Mouse (Mus musculus): ENCODE results near the gene Zcchc9.
A peak's percentile ranks its signal among the peaks of the same experiment; 100 is the strongest.
"Not testable (repeated sequence)": the region's sequence is repeated elsewhere in the genome, so short reads cannot be mapped to it uniquely, and the experiment has no call there.

Gene Zcchc9

GRCm38 (mm10) chr13:91807155-91807839 lies at the start of gene Zcchc9:
Gene Zcchc9, minus strand, starts transcription at chr13:91807705.
- DNase-seq (ENCODE audit: low read depth, low spot score), result peak; percentile 94

- no peak for DNase-seq (ENCODE audit: low read depth, low spot score)
Observed at GRCm38 (mm10) chr13:91854412-91854811, 46.9 kb upstream of the Zcchc9 start.

- no peak for DNase-seq (ENCODE audit: low read depth, low spot score)
Observed at GRCm38 (mm10) chr13:91827876-91828275, 20.4 kb upstream of the Zcchc9 start.

GRCm38 (mm10) chr13:91826066-91826465 lies 18.6 kb upstream of the Zcchc9 start:
- DNase-seq (ENCODE audit: low read depth, low spot score), result no peak

- DNase-seq (ENCODE audit: low read depth, low spot score), result no peak
Observed at GRCm38 (mm10) chr13:91824845-91825550, 17.5 kb upstream of the Zcchc9 start.

GRCm38 (mm10) chr13:91823735-91824134 lies 16.2 kb upstream of the Zcchc9 start:
- no peak for DNase-seq (ENCODE audit: low read depth, low spot score)

GRCm38 (mm10) chr13:91814670-91815069 lies 7.2 kb upstream of the Zcchc9 start:
- peak; percentile 18 for DNase-seq (ENCODE audit: low read depth, low spot score)

- peak; percentile 31 for DNase-seq (ENCODE audit: low read depth, low spot score)
Observed at GRCm38 (mm10) chr13:91809476-91809875, 2.0 kb upstream of the Zcchc9 start.

- DNase-seq (ENCODE audit: low read depth, low spot score), result peak; percentile 34
Observed at GRCm38 (mm10) chr13:91807874-91808575, 520 bp upstream of the Zcchc9 start.

GRCm38 (mm10) chr13:91801726-91802125 lies 5.8 kb downstream of the Zcchc9 start:
- no peak for DNase-seq (ENCODE audit: low read depth, low spot score)

GRCm38 (mm10) chr13:91797442-91797841 lies 10.1 kb downstream of the Zcchc9 start:
- no peak for DNase-seq (ENCODE audit: low read depth, low spot score)

- no peak for DNase-seq (ENCODE audit: low read depth, low spot score)
Observed at GRCm38 (mm10) chr13:91796916-91797315, 10.6 kb downstream of the Zcchc9 start.

- DNase-seq (ENCODE audit: low read depth, low spot score), result peak; percentile 54
Observed at GRCm38 (mm10) chr13:91796003-91796402, 11.5 kb downstream of the Zcchc9 start.

GRCm38 (mm10) chr13:91795593-91795992 lies 11.9 kb downstream of the Zcchc9 start:
- no peak for DNase-seq (ENCODE audit: low read depth, low spot score)

GRCm38 (mm10) chr13:91794926-91795436 lies 12.5 kb downstream of the Zcchc9 start:
- DNase-seq (ENCODE audit: low read depth, low spot score), result no peak

GRCm38 (mm10) chr13:91792035-91792434 lies 15.5 kb downstream of the Zcchc9 start:
- DNase-seq (ENCODE audit: low read depth, low spot score), result no peak

GRCm38 (mm10) chr13:91779892-91780291 lies 27.6 kb downstream of the Zcchc9 start:
- no peak for DNase-seq (ENCODE audit: low read depth, low spot score)

GRCm38 (mm10) chr13:91778092-91778491 lies 29.4 kb downstream of the Zcchc9 start:
- no peak for DNase-seq (ENCODE audit: low read depth, low spot score)

- DNase-seq (ENCODE audit: low read depth, low spot score), result no peak
Observed at GRCm38 (mm10) chr13:91768683-91769651, 38.5 kb downstream of the Zcchc9 start.

- no peak for DNase-seq (ENCODE audit: low read depth, low spot score)
Observed at GRCm38 (mm10) chr13:91765627-91766026, 41.9 kb downstream of the Zcchc9 start.

- DNase-seq (ENCODE audit: low read depth, low spot score), result not testable (repeated sequence)
Observed at GRCm38 (mm10) chr13:91763654-91764053, 43.9 kb downstream of the Zcchc9 start.
